Mouse (Mus musculus) liver, postnatal 0 days (tissue): Measurements from ENCODE around the gene Rtn4ip1.

Source experiments
- CTCF ChIP-seq: sonication (generic); IDR thresholded peaks from 2 replicates; pipeline ENCODE4 v1.5.1; 2016; ENCODE audit warnings: antibody characterized with exemption, low read depth
- EP300 ChIP-seq: IDR thresholded peaks from 2 replicates; pipeline ENCODE4 v1.6.1; 2016; ENCODE audit warnings: antibody characterized with exemption, low read depth, mild to moderate bottlenecking

DNA sequence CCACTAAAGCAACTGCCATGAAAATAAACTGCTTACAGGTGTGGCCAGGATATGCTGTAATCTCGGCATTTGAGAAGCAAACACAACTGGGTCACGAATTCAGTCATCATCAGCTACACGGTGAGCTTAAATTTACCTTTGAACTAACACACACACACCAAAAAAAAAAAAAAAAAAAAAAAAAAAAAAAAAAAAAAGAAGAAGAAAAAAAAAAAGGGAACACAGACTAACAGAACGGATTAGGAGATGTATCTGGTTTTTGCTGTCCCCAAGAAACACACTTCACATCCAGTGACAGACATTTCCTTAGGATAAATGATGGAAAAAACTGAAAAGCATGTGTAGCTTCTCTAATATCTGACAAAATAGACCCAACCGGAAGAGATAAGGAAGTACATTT, 49.7 kb upstream of the Rtn4ip1 start:
- TF ChIP-seq CTCF (no peak), EP300 (no peak)
